Mouse (Mus musculus) NIH3T3 (cell line): ENCODE data around the gene Gstcd.

Source experiments
- DNase-seq: peaks from one replicate; pipeline ENCODE4 v3.0.0-alpha.2; 2012; ENCODE audit warnings: low read depth

Gene Gstcd

GRCm38 (mm10) chr3:133091664-133092273, at the start of gene Gstcd, which contains the start of gene Ints12:
TSS of gene Gstcd (minus strand) at chr3:133092033.
TSS of gene Ints12 (plus strand) at chr3:133091840.
- peak; percentile 97 for DNase-seq

GRCm38 (mm10) chr3:133132611-133133010, 40.8 kb upstream of the Gstcd start:
- no peak for DNase-seq

GRCm38 (mm10) chr3:133131372-133131771, 39.5 kb upstream of the Gstcd start:
- no peak for DNase-seq

- DNase-seq: peak; percentile 63
Measured at GRCm38 (mm10) chr3:133113281-133113680, 21.4 kb upstream of the Gstcd start.

- DNase-seq: peak; percentile 71
Measured at GRCm38 (mm10) chr3:133111741-133112140, 19.9 kb upstream of the Gstcd start.

GRCm38 (mm10) chr3:133109844-133110243, 18.0 kb upstream of the Gstcd start:
- DNase-seq: no peak

- no peak for DNase-seq
Measured at GRCm38 (mm10) chr3:133108731-133109130, 16.9 kb upstream of the Gstcd start.

- DNase-seq: no peak
Measured at GRCm38 (mm10) chr3:133104436-133104835, 12.6 kb upstream of the Gstcd start.

GRCm38 (mm10) chr3:133103768-133104167, 11.9 kb upstream of the Gstcd start:
- no peak for DNase-seq

- DNase-seq: no peak
Measured at GRCm38 (mm10) chr3:133098909-133099308, 7.1 kb upstream of the Gstcd start.

GRCm38 (mm10) chr3:133098336-133098735, 6.5 kb upstream of the Gstcd start:
- DNase-seq: no peak

- no peak for DNase-seq
Measured at GRCm38 (mm10) chr3:133097936-133098335, 6.1 kb upstream of the Gstcd start.

GRCm38 (mm10) chr3:133094305-133094704, 2.5 kb upstream of the Gstcd start:
- no peak for DNase-seq

- no peak for DNase-seq
Measured at GRCm38 (mm10) chr3:133092936-133093335, 1.1 kb upstream of the Gstcd start.

- DNase-seq: no peak
Measured at GRCm38 (mm10) chr3:133092274-133092853, 531 bp upstream of the Gstcd start.

- no peak for DNase-seq
Measured at GRCm38 (mm10) chr3:133091121-133091663, 641 bp downstream of the Gstcd start.

- DNase-seq: peak; percentile 4
Measured at GRCm38 (mm10) chr3:133090247-133091120, 1.3 kb downstream of the Gstcd start.

GRCm38 (mm10) chr3:133085858-133086257, 6.0 kb downstream of the Gstcd start:
- peak; percentile 79 for DNase-seq

GRCm38 (mm10) chr3:133082736-133083135, 9.1 kb downstream of the Gstcd start:
- no peak for DNase-seq

- DNase-seq: no peak
Measured at GRCm38 (mm10) chr3:133075560-133075959, 16.3 kb downstream of the Gstcd start.

- no peak for DNase-seq
Measured at GRCm38 (mm10) chr3:133052068-133052467, 39.8 kb downstream of the Gstcd start.

GRCm38 (mm10) chr3:133033145-133033755, 58.6 kb downstream of the Gstcd start:
- no peak for DNase-seq
